Mouse (Mus musculus): Measurements from ENCODE around the gene Polm. TPM values are rescaled to one million over a fixed set of nuclear protein-coding genes. Genes with fewer than 3 reads are reported as not detected.

Polm gene
- 10 to 100 TPM; 25.9 to 33.1 TPM for polyA plus RNA-seq (2017; shearing (Covaris generic))

GRCm38 (mm10) chr11:5837251-5838246 lies at the start of gene Polm:
Gene Polm, minus strand, starts transcription at chr11:5838016.

GRCm38 (mm10) chr11:5877921-5878526 lies 40.2 kb upstream of the Polm start, which contains the start of gene Pold2:
Gene Pold2, minus strand, starts transcription at chr11:5878292.

GRCm38 (mm10) chr11:5861678-5862393 lies 24.0 kb upstream of the Polm start, which contains the start of gene Aebp1:
Gene Aebp1, plus strand, starts transcription at chr11:5861947.

GRCm38 (mm10) chr11:5803551-5803981 lies 34.2 kb downstream of the Polm start, which contains the start of gene Pgam2:
Gene Pgam2, minus strand, starts transcription at chr11:5803733.

GRCm38 (mm10) chr11:5788056-5789014 lies 49.5 kb downstream of the Polm start, which contains the start of gene Dbnl:
Gene Dbnl, plus strand, starts transcription at chr11:5788488.

Other genes starting within 250 kb of the Polm start
- 100 to 1,000 TPM; 161 to 171 TPM for gene Mrps24, start 122.3 kb downstream of the Polm start, polyA plus RNA-seq (2017; shearing (Covaris generic))
- 10 to 100 TPM; 12.1 to 20.0 TPM for gene Urgcp, start 75.6 kb downstream of the Polm start, polyA plus RNA-seq (2017; shearing (Covaris generic))
- gene Dbnl, start 49.5 kb downstream of the Polm start, polyA plus RNA-seq (2017; shearing (Covaris generic)) = 100 to 1,000 TPM; 229 to 284 TPM
- gene Pgam2, start 34.3 kb downstream of the Polm start, polyA plus RNA-seq (2017; shearing (Covaris generic)) = 1 to 10 TPM; 3.6 to 5.2 TPM
- under 1 TPM; 0.25 to 0.41 TPM for gene Aebp1, start 23.9 kb upstream of the Polm start, polyA plus RNA-seq (2017; shearing (Covaris generic))
- 10 to 100 TPM; 45.9 to 55.4 TPM for gene Pold2, start 40.3 kb upstream of the Polm start, polyA plus RNA-seq (2017; shearing (Covaris generic))
- gene Myl7, start 60.8 kb upstream of the Polm start, polyA plus RNA-seq (2017; shearing (Covaris generic)) = under 1 TPM in 1 of 2 experiments, not detected in 1; 0.81 TPM
- under 1 TPM in 1 of 2 experiments, not detected in 1; 0.20 TPM for gene Gck, start 112.1 kb upstream of the Polm start, polyA plus RNA-seq (2017; shearing (Covaris generic))
- 10 to 100 TPM; 49.5 to 59.3 TPM for gene Ykt6, start 117.7 kb upstream of the Polm start, polyA plus RNA-seq (2017; shearing (Covaris generic))
- 1 to 10 TPM; 2.1 to 8.6 TPM for gene Camk2b, start 228.3 kb upstream of the Polm start, polyA plus RNA-seq (2017; shearing (Covaris generic))

Measured in activated CD4-positive, CD25-positive, alpha-beta regulatory T cell (primary cell).